ENCODE assay signal across 32 mouse cellular contexts in the genomic region with DNA sequence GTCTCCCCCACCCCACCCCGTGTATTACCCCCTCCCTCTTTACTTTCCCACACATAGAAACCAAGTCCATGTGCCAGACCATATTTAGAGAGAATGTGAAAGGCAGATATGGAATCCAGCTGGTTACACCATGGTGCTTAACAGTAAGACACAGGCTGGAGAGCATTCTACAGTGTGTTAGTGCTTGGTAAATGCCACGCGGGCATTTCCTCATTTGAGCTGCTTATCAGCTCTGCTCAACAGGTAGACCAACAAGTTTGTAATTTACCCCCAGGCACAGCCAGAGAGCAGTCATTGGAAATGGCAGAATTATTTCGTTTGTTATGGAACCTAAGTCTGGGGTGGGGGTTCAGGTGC.
"Had no signal": no experiment of that assay in that cellular context is flagged by ENCODE, and none has a peak within 500 bp of the region (broad histone marks: within the 10 kb centered on the region; RNA-seq: fewer than 3 reads in every experiment).

No protein-coding gene starts in this region.

- H3K27ac ChIP-seq: limb, embryonic 10.5 days; limb, embryonic 12.5 days; limb, embryonic 13.5 days; limb, embryonic 15.5 days; liver, embryonic 12.5 days; liver, embryonic 13.5 days; liver, embryonic 14.5 days; liver, embryonic 15.5 days; lung, embryonic 15.5 days; macrophage; midbrain, embryonic 10.5 days; midbrain, embryonic 12.5 days; midbrain, embryonic 15.5 days; neural tube, embryonic 12.5 days; neural tube, embryonic 13.5 days had no signal

- H3K9me3 ChIP-seq: limb, embryonic 10.5 days; limb, embryonic 12.5 days; limb, embryonic 13.5 days; limb, embryonic 15.5 days; liver, embryonic 12.5 days; liver, embryonic 15.5 days; lung, embryonic 15.5 days; megakaryocyte, embryonic 14.5 days; midbrain, embryonic 10.5 days; midbrain, embryonic 12.5 days; midbrain, embryonic 15.5 days; neural tube, embryonic 12.5 days; neural tube, embryonic 13.5 days had no signal

- ATAC-seq: liver, embryonic 12.5 days; liver, postnatal 0 days; lung, postnatal 0 days; midbrain, embryonic 15.5 days; midbrain, embryonic 16.5 days had no signal

- H3K9ac ChIP-seq: limb, embryonic 12.5 days; limb, embryonic 13.5 days; limb, embryonic 15.5 days; liver, embryonic 12.5 days; liver, embryonic 13.5 days; liver, embryonic 14.5 days; liver, embryonic 15.5 days; liver, postnatal 0 days; lung, embryonic 14.5 days; lung, embryonic 15.5 days; midbrain, embryonic 12.5 days; midbrain, embryonic 15.5 days; neural tube, embryonic 12.5 days; neural tube, embryonic 13.5 days had no signal

- DNase-seq: left cerebral cortex, postnatal 4 days; liver; liver, embryonic 13.5 days; liver, postnatal 0 days; lung, adult 18-20 months; lung, adult 2 months; lung, embryonic 14.5 days; lung, postnatal 10 days; lung, postnatal 14 days; lung, postnatal 36 days; lung, postnatal 4 days; midbrain, embryonic 14.5 days had no signal

- H3K4me3 ChIP-seq: limb, embryonic 10.5 days; limb, embryonic 12.5 days; limb, embryonic 13.5 days; limb, embryonic 15.5 days; liver, embryonic 12.5 days; liver, embryonic 13.5 days; liver, embryonic 15.5 days; lung, embryonic 15.5 days; megakaryocyte, embryonic 14.5 days; midbrain, embryonic 10.5 days; midbrain, embryonic 12.5 days; midbrain, embryonic 15.5 days; myocyte; neural tube, embryonic 12.5 days; neural tube, embryonic 13.5 days had no signal

- H3K4me1 ChIP-seq: limb, embryonic 10.5 days; limb, embryonic 12.5 days; limb, embryonic 13.5 days; limb, embryonic 15.5 days; liver, embryonic 12.5 days; liver, embryonic 13.5 days; liver, embryonic 15.5 days; lung, embryonic 15.5 days; megakaryocyte, embryonic 14.5 days; midbrain, embryonic 10.5 days; midbrain, embryonic 12.5 days; midbrain, embryonic 15.5 days; neural tube, embryonic 12.5 days; neural tube, embryonic 13.5 days had no signal

- H3K36me3 ChIP-seq: limb, embryonic 10.5 days; limb, embryonic 12.5 days; limb, embryonic 13.5 days; limb, embryonic 15.5 days; liver, embryonic 12.5 days; liver, embryonic 13.5 days; liver, embryonic 15.5 days; lung, embryonic 15.5 days; midbrain, embryonic 10.5 days; midbrain, embryonic 12.5 days; midbrain, embryonic 15.5 days; neural tube, embryonic 12.5 days; neural tube, embryonic 13.5 days had no signal

- H3K4me2 ChIP-seq: limb, embryonic 12.5 days; limb, embryonic 13.5 days; limb, embryonic 15.5 days; liver, embryonic 11.5 days; liver, embryonic 12.5 days; liver, embryonic 13.5 days; liver, embryonic 15.5 days; lung, embryonic 14.5 days; lung, embryonic 15.5 days; midbrain, embryonic 11.5 days; midbrain, embryonic 12.5 days; midbrain, embryonic 15.5 days; neural tube, embryonic 12.5 days; neural tube, embryonic 13.5 days had no signal

- H3K27me3 ChIP-seq: limb, embryonic 12.5 days; limb, embryonic 13.5 days; limb, embryonic 15.5 days; liver, embryonic 12.5 days; liver, embryonic 13.5 days; liver, embryonic 15.5 days; lung, embryonic 15.5 days; megakaryocyte, embryonic 14.5 days; midbrain, embryonic 12.5 days; midbrain, embryonic 15.5 days; neural tube, embryonic 12.5 days; neural tube, embryonic 13.5 days had no signal
